25 mouse cellular contexts compared by ENCODE assay signal in the genomic region with DNA sequence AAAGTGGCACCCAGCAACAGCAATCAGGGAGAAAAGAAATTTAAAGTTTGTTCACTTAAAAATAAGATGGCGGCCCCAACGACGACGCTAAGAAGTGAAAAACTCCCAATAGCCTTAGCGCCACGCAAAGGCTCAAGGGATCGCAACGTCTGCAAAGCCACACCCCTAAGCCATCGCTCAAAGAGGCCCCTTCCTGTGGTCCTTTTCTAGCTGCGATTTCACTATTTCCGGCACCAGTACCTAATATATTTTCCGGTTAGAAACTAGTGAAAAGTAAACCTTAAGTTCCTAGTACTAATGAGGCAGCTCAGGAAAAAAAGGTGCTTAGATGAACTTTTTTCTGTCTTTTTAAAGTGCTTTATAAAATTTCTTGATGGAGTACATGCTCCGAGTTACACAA. TPM values are rescaled to one million over a fixed set of nuclear protein-coding genes. Genes with fewer than 3 reads are reported as not detected.
DNase-seq lines count a peak whose midpoint lies in the region; TF ChIP-seq lines count a peak whose summit lies in the region.
"Had no signal": no experiment of that assay in that cellular context is flagged by ENCODE, and none has a peak within 500 bp of the region (broad histone marks: within the 10 kb centered on the region; RNA-seq: fewer than 3 reads in every experiment).

A gene (minus strand): TSS at position 101 of the 400 bp plus-strand sequence.

- no peaks in the 10 kb centered on the region for H3K36me3 ChIP-seq in testis, adult 2 months (ENCODE audit: control insufficient read depth, insufficient read depth, low read length)
- H3K36me3 ChIP-seq: G1E had no signal

- DNase-seq in testis, postnatal 10 days (ENCODE audit: low spot score), result no peak
- DNase-seq in R1 (ENCODE audit: low read depth, low spot score), result peak; percentile 2
- DNase-seq in testis, postnatal 14 days (ENCODE audit: low spot score), result peak; percentile 76
- DNase-seq in cerebellum, postnatal 10 days, result no peak
- no peak for DNase-seq in adrenal gland, adult (ENCODE audit: inconsistent age in 2 of 2, low spot score in 1 of 2)
- DNase-seq: adrenal gland, adult 2 months; adrenal gland, adult 8-10 months; adrenal gland, postnatal 10 days; adrenal gland, postnatal 14 days; adrenal gland, postnatal 25 days; adrenal gland, postnatal 36 days; B cell, adult 2 months; cerebellum, adult 11 months; cerebellum, adult 11-12 months; cerebellum, adult 18-20 months; cerebellum, adult 2 months; cerebellum, adult 8-10 months had no signal

- TF ChIP-seq CTCF in testis, adult 2 months (IDR thresholded peaks at IDR 0.05; ENCODE audit: control insufficient read depth, insufficient read depth, insufficient replicate concordance, low read depth, low read length), result no peak

- TF ChIP-seq POLR2A in testis, adult 2 months (IDR thresholded peaks at IDR 0.05; ENCODE audit: control insufficient read depth, low read depth, low read length), result no peak

- H3K4me3 ChIP-seq in testis, adult 2 months (ENCODE audit: control insufficient read depth, low read depth, low read length), result peak within 1 kb of the TSS; percentile 80

- no peaks in the 10 kb centered on the region for H3K4me1 ChIP-seq in testis, adult 2 months (ENCODE audit: control insufficient read depth, insufficient read depth, low read length)

- H3K27ac ChIP-seq in testis, adult 2 months (ENCODE audit: control insufficient read depth, insufficient read depth, low read depth, low read length), result peak within 1 kb of the TSS; percentile 91

- no peaks in the 10 kb centered on the region for H3K27me3 ChIP-seq in testis, adult 2 months (ENCODE audit: control insufficient read depth, insufficient read depth, low read length)
- H3K27me3 ChIP-seq: CH12.LX, Patski had no signal

RNA-seq across cellular contexts. Expression of the gene that starts here (rescaled TPM):
- 0.78 and 0.99 TPM in 2 replicates for polyA plus RNA-seq in testis, adult 2 months (2012; rRNA removed)
- polyA plus RNA-seq: activated CD4-positive, CD25-positive, alpha-beta regulatory T cell, adult 4 months; adrenal gland, adult 2 months; brain, embryonic 14.5 days; C2C12; CD4-positive, CD25-positive, alpha-beta regulatory T cell, adult 4 months; cerebellum, adult 2 months; G1E; Patski had no signal

Comparison
In these comparisons a context has a peak if more than half of its experiments do, and no peak if none do; other contexts are left out.
1. DNase-seq: peak in R1 (single experiment) and testis, postnatal 14 days (single experiment); none in testis, postnatal 10 days (single experiment), cerebellum, postnatal 10 days (0 of 2) and adrenal gland, adult (0 of 2).